Mouse (Mus musculus) bone marrow, adult 2 months (tissue): ENCODE results near the gene Pgm3.
"Not testable (repeated sequence)": the region's sequence is repeated elsewhere in the genome, so short reads cannot be mapped to it uniquely, and the experiment has no call there.

Experiments used
- CTCF ChIP-seq: fragments of 200-500 bp; IDR thresholded peaks from 2 replicates; pipeline ENCODE4 v1.5.1; 2011; ENCODE audit warnings: low read length, control low read depth; ENCODE audit not compliant: control insufficient read depth, insufficient read depth
- POLR2A ChIP-seq: fragments of 200-500 bp; IDR thresholded peaks from 2 replicates; pipeline ENCODE4 v1.6.1; 2011; ENCODE audit warnings: low read depth, mild to moderate bottlenecking, control low read depth, low read length, borderline replicate concordance; ENCODE audit not compliant: control insufficient read depth

GRCm38 (mm10) chr9:86594357-86594767 lies 22.7 kb upstream of the Pgm3 start:
- not testable (repeated sequence) for TF ChIP-seq CTCF, POLR2A
